Mouse (Mus musculus) spleen, postnatal 4 days (tissue): ENCODE results near the gene Kcnd3.
A peak's percentile ranks its signal among the peaks of the same experiment; 100 is the strongest.

ENCODE experiments used
- DNase-seq, 2 experiments: peaks; one replicate each; pipeline ENCODE4 v3.0.0; 2022; ENCODE audit warnings: low spot score in 2 of 2

Kcnd3 gene

GRCm38 (mm10) chr3:105655031-105655585, 203.0 kb downstream of the Kcnd3 start:
- DNase-seq = no peak

GRCm38 (mm10) chr3:105660530-105660929, 208.4 kb downstream of the Kcnd3 start:
- no peak for DNase-seq

GRCm38 (mm10) chr3:105663043-105663442, 210.9 kb downstream of the Kcnd3 start:
- DNase-seq = no peak

GRCm38 (mm10) chr3:105665105-105665765, 213.1 kb downstream of the Kcnd3 start:
- DNase-seq = no peak

GRCm38 (mm10) chr3:105666996-105667523, 214.9 kb downstream of the Kcnd3 start:
- no peak for DNase-seq

- DNase-seq = no peak
Measured at GRCm38 (mm10) chr3:105668161-105668560, 216.0 kb downstream of the Kcnd3 start.

- no peak for DNase-seq
Measured at GRCm38 (mm10) chr3:105669776-105670175, 217.6 kb downstream of the Kcnd3 start.

- DNase-seq = no peak
Measured at GRCm38 (mm10) chr3:105670801-105671200, 218.7 kb downstream of the Kcnd3 start.

- peak; percentile 60 to 74 for DNase-seq
Measured at GRCm38 (mm10) chr3:105674595-105675218, 222.6 kb downstream of the Kcnd3 start.

GRCm38 (mm10) chr3:105675932-105676331, 223.8 kb downstream of the Kcnd3 start:
- DNase-seq = no peak

GRCm38 (mm10) chr3:105680346-105680745, 228.2 kb downstream of the Kcnd3 start:
- DNase-seq = no peak

- no peak for DNase-seq
Measured at GRCm38 (mm10) chr3:105686394-105687323, 234.5 kb downstream of the Kcnd3 start.

- peak; percentile 93 to 95 for DNase-seq
Measured at GRCm38 (mm10) chr3:105687324-105688060, 235.4 kb downstream of the Kcnd3 start, which contains the start of gene Ddx20. Gene Ddx20, minus strand, starts transcription at chr3:105687574.

- DNase-seq = no peak
Measured at GRCm38 (mm10) chr3:105688536-105688935, 236.4 kb downstream of the Kcnd3 start.

GRCm38 (mm10) chr3:105693327-105694080, 241.4 kb downstream of the Kcnd3 start:
- DNase-seq = no peak

GRCm38 (mm10) chr3:105695476-105696386, 243.6 kb downstream of the Kcnd3 start:
- DNase-seq = no peak

GRCm38 (mm10) chr3:105696387-105697147, 244.4 kb downstream of the Kcnd3 start:
- DNase-seq = no peak

GRCm38 (mm10) chr3:105697148-105697441, 245.0 kb downstream of the Kcnd3 start:
- DNase-seq = no peak

GRCm38 (mm10) chr3:105698311-105698710, 246.2 kb downstream of the Kcnd3 start:
- no peak for DNase-seq
